Mouse (Mus musculus) forebrain, embryonic 12.5 days (tissue): ENCODE results near the gene Gm26620. TPM values are rescaled to one million over a fixed set of nuclear protein-coding genes. Genes with fewer than 3 reads are reported as not detected.

Experiments
- ATAC-seq: fragments of 200-750 bp; cut with Nextera tagmentation; 2 replicates; pipeline ENCODE4 v1.8.0; 2017; ENCODE audit warnings: moderate TSS enrichment; ENCODE audit not compliant: low FRiP score
- H3K27ac ChIP-seq: fragments of 300-500 bp; sonication (generic); 2 replicates; pipeline ENCODE4 v1.5.1; 2016; ENCODE audit warnings: mild to moderate bottlenecking
- H3K27me3 ChIP-seq: fragments of 300-500 bp; sonication (generic); 2 replicates; pipeline ENCODE4 v1.6.1; 2016; ENCODE audit warnings: mild to moderate bottlenecking
- H3K36me3 ChIP-seq: fragments of 300-500 bp; sonication (generic); replicated peaks from 2 replicates; pipeline ENCODE4 v1.6.1; 2016; ENCODE audit warnings: mild to moderate bottlenecking
- H3K4me1 ChIP-seq: fragments of 300-500 bp; sonication (generic); 2 replicates; pipeline ENCODE4 v1.6.1; 2016
- H3K4me2 ChIP-seq: fragments of 300-500 bp; sonication (generic); 2 replicates; pipeline ENCODE4 v1.6.1; 2016; ENCODE audit warnings: mild to moderate bottlenecking, moderate library complexity
- H3K4me3 ChIP-seq: fragments of 300-500 bp; sonication (generic); replicated peaks from 2 replicates; pipeline ENCODE4 v1.5.1; 2016; ENCODE audit warnings: mild to moderate bottlenecking
- H3K9ac ChIP-seq: fragments of 300-500 bp; sonication (generic); 2 replicates; pipeline ENCODE4 v1.6.1; 2016; ENCODE audit warnings: mild to moderate bottlenecking
- H3K9me3 ChIP-seq: fragments of 300-500 bp; sonication (generic); 2 replicates; pipeline ENCODE4 v1.6.1; 2016
- WGBS: fragments of 180-500 bp; shearing (Covaris S2); methylation state at CpG from one replicate; pipeline ENCODE4 v1.1.7; 2016; 5-methylcytosine and 5-hydroxymethylcytosine counted together
- polyA plus RNA-seq: library from polyadenylated mRNA; unstranded; fragments of >200 nt; fragmentation: Nextera tagmentation; extraction: Ambion mirVana; gene quantifications from 2 replicates; pipeline ENCODE4 v1.2.1, GENCODE M21; 2016

The Gm26620 gene
- not detected in 2 replicates for polyA plus RNA-seq

DNA sequence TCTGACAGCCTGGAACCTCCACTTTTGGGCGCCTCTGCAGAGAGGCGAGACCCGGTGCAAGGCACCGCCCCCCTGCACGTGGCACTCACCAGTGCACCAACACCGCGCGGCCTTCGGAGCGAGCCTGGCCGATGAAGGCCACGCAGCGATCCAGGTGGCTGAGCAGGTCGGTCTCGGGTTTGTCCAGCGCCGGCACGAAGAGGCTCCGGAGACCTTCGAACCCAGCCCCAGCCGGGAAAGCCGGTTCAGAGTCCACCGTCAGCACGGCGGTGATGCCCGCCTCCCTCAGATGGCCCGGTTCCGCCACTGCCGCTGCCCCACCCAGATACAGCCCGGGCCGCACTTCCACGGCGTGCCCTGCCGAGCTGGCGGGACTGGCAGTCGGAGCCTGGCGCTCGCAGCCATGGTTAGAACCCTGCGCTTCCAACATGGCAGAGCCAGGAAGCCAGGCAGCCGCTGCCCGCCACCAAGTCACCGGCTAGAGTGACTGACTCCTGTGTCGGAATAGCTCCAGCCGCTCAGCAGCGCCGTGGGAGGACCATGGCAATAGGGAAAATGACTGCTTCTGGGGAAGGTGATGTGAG, at the start of gene Gm26620, which contains the start of gene Dusp12:
Gene Gm26620, plus strand, starts transcription at position 88 of the 584 bp plus-strand sequence.
Gene Dusp12, minus strand, starts transcription at position 563 of the 584 bp plus-strand sequence.
- peak within 1 kb of the TSS; percentile 88 for H3K9ac ChIP-seq

DNA sequence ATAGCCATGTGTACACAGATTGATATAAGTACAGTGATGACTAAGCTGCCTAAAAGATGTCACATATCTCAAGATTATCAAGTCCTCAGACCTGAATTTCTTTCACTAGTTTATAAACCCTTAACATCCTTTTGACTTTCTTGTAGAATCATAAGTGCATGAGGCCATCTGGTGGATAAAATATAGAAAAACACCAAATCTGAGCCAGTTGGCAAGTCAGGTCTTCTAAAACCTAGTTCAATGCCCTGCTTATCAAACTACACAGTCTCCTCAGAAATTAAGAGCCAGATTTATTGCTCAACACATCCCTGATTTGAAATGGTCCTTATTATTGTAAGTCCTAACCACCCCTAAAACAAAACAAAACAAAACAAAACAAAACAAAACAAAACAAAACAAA, 45.2 kb upstream of the Gm26620 start:
- Histone ChIP-seq H3K36me3 (peaks cover 6% of the 10 kb centered on the region; the same call in 1 of the 2 replicates), H3K27me3 (no peaks in the 10 kb centered on the region), H3K4me3 (no peak overlapping the region), H3K9me3 (no peaks in the 10 kb centered on the region), H3K9ac (no peak overlapping the region), H3K4me1 (no peaks in the 10 kb centered on the region), H3K4me2 (no peak overlapping the region), H3K27ac (no peak overlapping the region)
- ATAC-seq = no peak

More for the DNA sequence above, at the start of gene Gm26620, which contains the start of gene Dusp12:
- H3K27ac ChIP-seq = peak within 1 kb of the TSS; percentile 74
- peaks cover 10% of the 10 kb centered on the region for H3K4me1 ChIP-seq
- H3K36me3 ChIP-seq = no peaks in the 10 kb centered on the region; the same call in 1 of the 2 replicates
- peak within 1 kb of the TSS; percentile 80 for H3K4me3 ChIP-seq
- WGBS = under 1% methylated on average over 46 of the region's 46 CpGs
- H3K9me3 ChIP-seq = no peaks in the 10 kb centered on the region
- peak; percentile 95 for ATAC-seq
- peak within 1 kb of the TSS; percentile 75 for H3K4me2 ChIP-seq
- no peaks in the 10 kb centered on the region for H3K27me3 ChIP-seq

DNA sequence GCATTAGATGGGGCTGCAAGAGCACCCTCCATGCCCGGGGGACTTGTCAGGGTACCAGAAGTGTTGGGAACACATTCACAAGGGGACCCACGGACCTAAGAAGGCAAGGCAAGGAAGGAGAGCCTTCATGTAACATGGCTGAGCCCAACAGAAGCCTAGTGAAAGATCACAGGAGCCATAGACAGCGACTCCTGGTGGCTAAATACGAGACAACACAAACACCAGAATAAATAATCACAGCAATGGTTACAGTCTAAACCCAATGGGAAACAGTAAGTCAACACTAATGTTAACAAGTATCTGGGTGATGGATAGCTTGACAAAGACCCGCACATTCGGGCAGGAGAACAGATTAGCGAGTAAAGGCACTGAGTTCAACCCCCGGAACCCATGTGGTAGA, 40.5 kb upstream of the Gm26620 start:
- H3K36me3 ChIP-seq = peaks cover 4% of the 10 kb centered on the region; the same call in 1 of the 2 replicates
- H3K4me3 ChIP-seq = no peak overlapping the region
- no peak overlapping the region for H3K9ac ChIP-seq
- H3K9me3 ChIP-seq = no peaks in the 10 kb centered on the region
- no peak for ATAC-seq
- WGBS = 50% methylated on average over 8 of the region's 8 CpGs
- H3K4me2 ChIP-seq = no peak overlapping the region
- no peak overlapping the region for H3K27ac ChIP-seq
- no peaks in the 10 kb centered on the region for H3K4me1 ChIP-seq
- no peaks in the 10 kb centered on the region for H3K27me3 ChIP-seq

DNA sequence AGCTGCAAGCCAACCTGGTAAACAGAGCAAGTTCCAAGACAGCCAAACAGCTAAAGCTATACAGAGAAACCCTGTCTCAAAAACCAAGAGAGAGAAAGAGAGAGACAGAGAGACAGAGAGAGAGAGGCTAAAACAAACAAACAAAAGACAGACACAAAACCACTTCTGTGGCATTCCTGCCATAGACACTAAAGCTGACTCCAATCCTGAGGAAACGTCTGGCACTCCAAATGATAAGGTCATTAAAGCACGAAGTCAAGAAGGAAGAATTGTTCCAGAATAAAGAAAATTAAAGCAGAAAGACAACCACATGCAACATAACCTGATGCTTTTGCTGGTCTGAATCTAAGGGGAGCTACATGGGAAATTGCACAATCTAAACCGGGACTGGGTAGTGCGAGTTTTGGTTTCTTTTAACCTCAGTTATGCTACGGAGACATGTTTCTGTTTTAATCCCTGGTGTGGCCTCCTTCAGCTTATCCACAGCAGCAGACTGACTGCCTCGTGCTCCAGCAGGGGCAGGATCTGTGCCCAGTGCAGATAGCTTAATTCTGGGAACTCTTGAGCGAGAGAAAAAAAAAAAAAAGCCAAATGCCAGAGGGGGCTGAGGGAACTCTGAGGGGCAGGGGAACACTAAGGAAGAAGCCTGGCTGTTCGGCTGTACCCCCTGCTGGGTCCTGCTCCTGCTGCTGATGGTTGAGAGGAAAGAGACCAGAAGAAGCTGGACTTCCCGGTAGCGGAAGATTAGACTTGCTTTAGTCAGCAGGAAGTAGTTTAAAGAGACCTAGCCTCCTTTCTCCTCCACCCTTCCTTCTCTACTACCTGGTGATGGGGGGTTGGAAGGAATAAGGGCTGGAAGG, 39.2 kb upstream of the Gm26620 start:
- Histone ChIP-seq H3K27ac (no peak overlapping the region), H3K9ac (no peak overlapping the region), H3K4me2 (no peak overlapping the region), H3K4me3 (no peak overlapping the region), H3K4me1 (no peaks in the 10 kb centered on the region), H3K27me3 (no peaks in the 10 kb centered on the region), H3K9me3 (no peaks in the 10 kb centered on the region), H3K36me3 (0 out of 2 replicates have a peak, but pooled peaks cover 2% of the 10 kb centered on the region)
- 53% methylated on average over 10 of the region's 10 CpGs for WGBS
- no peak for ATAC-seq

DNA sequence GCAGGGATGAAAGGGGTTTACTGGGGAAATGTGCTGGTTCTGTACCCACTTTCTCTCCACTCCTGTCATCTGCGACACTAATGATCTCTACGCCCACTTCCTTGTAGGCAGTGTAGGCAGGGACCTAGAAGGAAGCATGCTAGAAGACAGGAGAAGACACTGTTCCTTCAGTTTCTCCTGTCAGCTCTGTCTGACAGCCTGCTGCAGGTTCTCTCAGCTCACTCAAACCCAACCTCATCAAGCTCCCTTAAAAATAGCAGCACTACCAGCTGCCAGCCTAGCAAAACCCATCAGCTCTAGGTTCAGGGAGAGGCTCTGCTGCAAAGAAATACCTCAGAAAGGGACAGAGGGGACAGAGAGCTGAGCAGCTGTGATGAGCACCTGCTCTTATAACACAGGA, 34.9 kb upstream of the Gm26620 start:
- ATAC-seq = no peak
- no peak overlapping the region for H3K9ac ChIP-seq
- H3K4me1 ChIP-seq = no peaks in the 10 kb centered on the region
- H3K27ac ChIP-seq = no peak overlapping the region
- H3K9me3 ChIP-seq = no peaks in the 10 kb centered on the region
- no peak overlapping the region for H3K4me3 ChIP-seq
- 0 out of 2 replicates have a peak, but pooled peaks cover 5% of the 10 kb centered on the region for H3K36me3 ChIP-seq
- 100% methylated on average over 2 of the region's 2 CpGs for WGBS
- H3K4me2 ChIP-seq = no peak overlapping the region
- H3K27me3 ChIP-seq = no peaks in the 10 kb centered on the region

DNA sequence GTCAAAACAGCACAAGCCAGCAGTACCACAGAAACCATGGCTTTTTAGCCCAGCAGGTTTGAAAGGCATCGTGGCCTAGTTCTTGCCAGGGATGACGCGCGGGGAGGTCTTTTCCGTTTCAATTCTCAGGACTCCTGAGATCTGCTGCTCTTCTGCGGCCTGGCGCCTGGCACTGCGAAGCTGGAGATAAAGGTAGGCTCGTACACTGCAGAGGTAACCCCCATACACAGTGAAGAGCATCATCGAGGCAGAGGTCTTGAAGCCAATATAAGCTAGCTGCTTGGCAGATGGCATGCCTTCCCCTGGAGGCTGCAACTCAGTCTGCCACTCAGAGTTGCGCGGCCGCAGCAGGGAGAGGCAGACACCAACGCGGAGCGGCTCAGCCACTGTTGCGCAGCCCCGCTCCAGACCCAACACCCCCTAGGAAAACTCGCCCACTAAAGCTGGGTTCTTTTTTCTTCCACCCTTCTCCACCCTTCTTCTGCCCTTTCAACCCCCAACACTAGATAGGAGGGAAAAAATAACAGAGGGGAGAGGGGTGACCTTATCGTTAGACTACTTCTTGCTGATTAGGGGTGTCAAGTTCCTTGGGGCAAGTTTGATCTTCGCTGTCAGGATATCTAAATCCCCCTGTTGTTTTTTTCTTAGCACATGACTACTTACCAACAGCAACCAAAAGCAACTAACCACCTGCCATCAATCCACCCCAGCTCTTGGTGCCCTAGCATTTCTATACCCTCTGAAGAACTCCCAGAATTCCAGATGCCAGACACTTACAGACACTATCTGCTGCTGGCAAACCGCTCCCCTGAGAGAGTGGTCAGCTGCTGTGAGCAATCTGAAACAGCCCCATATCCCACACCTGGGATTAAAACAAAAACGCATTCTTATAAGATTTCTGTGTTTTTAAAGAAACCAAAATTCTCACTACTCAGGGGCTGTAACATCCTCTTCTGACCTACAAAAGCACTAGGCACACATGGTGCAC, 33.9 kb upstream of the Gm26620 start:
- Histone ChIP-seq H3K4me3 (no peak overlapping the region), H3K4me1 (no peaks in the 10 kb centered on the region), H3K9me3 (no peaks in the 10 kb centered on the region), H3K27me3 (no peaks in the 10 kb centered on the region), H3K9ac (no peak overlapping the region), H3K4me2 (no peak overlapping the region), H3K36me3 (0 out of 2 replicates have a peak, but pooled peaks cover 5% of the 10 kb centered on the region), H3K27ac (no peak overlapping the region)
- WGBS = 91% methylated on average over 23 of the region's 23 CpGs
- ATAC-seq = no peak

DNA sequence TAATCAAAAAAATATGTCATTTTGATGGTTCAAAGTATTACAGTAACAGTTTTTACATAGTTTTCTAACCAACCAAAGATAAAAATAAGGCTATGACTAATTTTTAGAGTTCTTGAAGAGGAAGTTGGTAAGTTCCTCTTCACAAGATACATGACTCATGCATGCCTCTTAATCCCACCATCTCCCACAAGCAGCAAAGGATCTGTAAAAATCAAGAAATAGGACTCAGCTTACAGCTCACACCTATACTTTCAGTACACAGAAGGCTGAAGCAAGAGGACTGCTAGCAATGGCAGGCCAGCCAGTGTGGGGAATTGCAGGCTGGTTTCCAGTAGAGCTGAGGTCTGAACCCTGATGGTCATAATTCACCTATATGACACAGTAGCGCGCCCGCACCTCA, 31.3 kb upstream of the Gm26620 start:
- Histone ChIP-seq H3K36me3 (0 out of 2 replicates have a peak, but pooled peaks cover 5% of the 10 kb centered on the region), H3K27ac (no peak overlapping the region), H3K27me3 (no peaks in the 10 kb centered on the region), H3K9ac (no peak overlapping the region), H3K4me2 (no peak overlapping the region), H3K4me1 (no peaks in the 10 kb centered on the region), H3K4me3 (no peak overlapping the region), H3K9me3 (no peaks in the 10 kb centered on the region)
- no peak for ATAC-seq
- WGBS = 95% methylated on average over 3 of the region's 3 CpGs

DNA sequence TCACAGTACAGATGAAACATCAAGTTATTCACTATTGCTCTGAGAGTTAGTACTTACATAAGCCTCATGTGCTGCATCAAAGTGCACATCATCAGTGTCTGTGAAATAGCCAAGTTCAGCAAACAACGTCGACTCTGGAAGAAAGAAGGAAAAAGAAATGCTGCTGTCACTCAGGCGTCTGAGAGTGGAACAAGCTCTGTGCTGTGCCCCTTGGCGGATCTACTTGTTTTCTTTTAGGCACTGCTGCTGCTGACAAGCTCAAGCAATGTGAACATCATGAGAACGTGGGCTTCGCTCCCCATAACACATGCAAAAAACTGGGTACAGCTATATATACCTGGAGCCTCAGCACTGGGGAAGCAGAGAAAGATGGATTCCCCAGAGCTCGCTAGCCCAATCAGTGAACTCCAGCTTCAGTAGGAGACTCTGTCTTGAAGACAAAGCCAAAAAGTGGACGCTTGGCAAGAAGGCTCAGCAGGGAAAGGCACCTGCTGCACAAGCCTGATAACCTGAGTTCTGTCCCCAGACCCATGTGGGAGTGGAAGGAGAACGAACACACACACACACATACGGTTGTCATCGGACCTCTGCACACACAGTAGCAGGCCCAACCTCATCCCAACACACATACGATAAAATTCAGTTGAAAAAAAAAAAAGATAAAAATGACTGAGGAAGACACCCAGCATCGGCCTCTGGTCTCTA, 29.7 kb upstream of the Gm26620 start:
- 90% methylated on average over 13 of the region's 13 CpGs for WGBS
- H3K4me2 ChIP-seq = no peak overlapping the region
- H3K9ac ChIP-seq = no peak overlapping the region
- no peaks in the 10 kb centered on the region for H3K9me3 ChIP-seq
- no peak for ATAC-seq
- no peak overlapping the region for H3K4me3 ChIP-seq
- no peak overlapping the region for H3K27ac ChIP-seq
- no peaks in the 10 kb centered on the region for H3K27me3 ChIP-seq
- H3K36me3 ChIP-seq = 0 out of 2 replicates have a peak, but pooled peaks cover 5% of the 10 kb centered on the region
- H3K4me1 ChIP-seq = no peaks in the 10 kb centered on the region

DNA sequence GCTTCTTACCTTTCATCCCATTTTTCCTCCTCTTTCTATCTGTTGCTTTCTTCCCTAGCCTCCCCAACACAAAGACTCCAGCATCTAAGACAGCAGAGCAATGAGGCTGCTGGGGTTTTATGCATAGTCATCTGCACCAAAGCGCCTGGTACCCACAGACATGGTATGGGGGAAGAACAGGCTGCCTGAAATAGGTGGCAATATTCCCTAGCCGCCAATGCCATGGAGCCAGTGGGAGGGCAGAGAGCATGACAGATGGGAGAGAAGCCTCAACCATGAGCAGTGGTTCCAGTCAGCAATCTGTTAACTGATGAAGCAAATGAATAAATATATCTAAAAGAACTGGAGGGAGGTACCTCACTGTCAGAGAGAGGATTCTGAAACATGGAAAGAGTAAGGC, 27.5 kb upstream of the Gm26620 start:
- H3K4me3 ChIP-seq = no peak overlapping the region
- H3K27me3 ChIP-seq = no peaks in the 10 kb centered on the region
- no peaks in the 10 kb centered on the region for H3K4me1 ChIP-seq
- no peaks in the 10 kb centered on the region for H3K9me3 ChIP-seq
- H3K27ac ChIP-seq = no peak overlapping the region
- H3K36me3 ChIP-seq = no peaks in the 10 kb centered on the region
- ATAC-seq = no peak
- 76% methylated on average over 2 of the region's 2 CpGs for WGBS
- no peak overlapping the region for H3K9ac ChIP-seq
- H3K4me2 ChIP-seq = no peak overlapping the region

DNA sequence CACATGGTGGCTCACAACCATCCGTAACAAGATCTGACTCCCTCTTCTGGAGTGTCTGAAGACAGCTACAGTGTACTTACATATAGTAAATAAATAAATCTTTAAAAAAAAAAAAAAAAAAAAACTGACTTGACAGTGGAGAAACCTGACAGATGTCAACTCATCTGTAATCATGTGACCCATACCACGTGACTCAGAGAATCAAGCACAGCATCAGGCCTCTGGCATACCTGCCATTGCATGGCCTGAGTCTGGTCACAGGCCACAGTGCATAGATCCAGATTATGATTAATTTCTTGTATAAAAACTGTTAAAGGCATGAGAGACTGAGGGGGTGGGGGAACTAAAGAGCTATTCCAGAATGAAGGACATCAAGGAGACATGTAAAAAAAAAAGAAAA, 26.0 kb upstream of the Gm26620 start:
- Histone ChIP-seq H3K4me1 (no peaks in the 10 kb centered on the region), H3K27ac (no peak overlapping the region), H3K9me3 (no peaks in the 10 kb centered on the region), H3K36me3 (no peaks in the 10 kb centered on the region), H3K27me3 (no peaks in the 10 kb centered on the region), H3K4me3 (no peak overlapping the region), H3K9ac (no peak overlapping the region), H3K4me2 (no peak overlapping the region)
- 93% methylated on average over 2 of the region's 2 CpGs for WGBS
- no peak for ATAC-seq

DNA sequence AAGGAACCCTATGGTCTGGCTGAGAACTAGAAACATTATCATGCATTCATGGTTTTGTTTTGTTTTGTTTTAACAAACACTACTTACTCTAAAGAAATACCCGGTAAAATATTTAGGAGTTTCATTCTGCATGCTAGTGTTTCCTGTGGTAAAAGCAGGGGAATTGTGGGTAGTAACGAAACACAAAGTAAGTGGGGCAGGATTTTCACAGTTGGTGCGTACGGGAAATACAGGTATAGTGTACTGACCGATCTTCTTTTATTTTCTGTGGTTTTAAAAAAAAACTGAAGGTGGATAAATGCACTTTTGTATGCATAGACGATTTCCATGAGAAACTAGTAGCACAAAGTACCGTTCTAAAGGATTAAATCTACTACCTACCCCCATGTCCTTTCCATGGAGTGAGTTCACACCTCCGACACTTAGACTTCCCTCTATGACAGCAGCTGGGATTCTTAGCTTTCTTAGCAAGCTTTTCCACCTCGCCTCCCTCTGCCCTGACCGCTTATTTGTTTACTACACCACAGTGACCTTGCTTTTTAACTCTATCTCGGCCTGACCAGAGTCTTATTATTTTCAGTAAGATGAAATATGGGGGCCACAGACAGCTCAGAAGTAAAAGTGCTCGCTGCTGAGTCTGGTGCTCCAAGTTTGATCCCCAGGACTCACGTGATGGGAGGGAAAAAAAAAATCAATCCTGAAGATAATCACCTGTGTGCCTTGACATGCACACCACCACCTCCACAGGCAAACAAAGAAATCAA, 23.0 kb upstream of the Gm26620 start:
- Histone ChIP-seq H3K4me3 (no peak overlapping the region), H3K9me3 (no peaks in the 10 kb centered on the region), H3K4me2 (no peak overlapping the region), H3K4me1 (peaks cover 6% of the 10 kb centered on the region), H3K27me3 (no peaks in the 10 kb centered on the region), H3K9ac (no peak overlapping the region), H3K27ac (no peak overlapping the region), H3K36me3 (no peaks in the 10 kb centered on the region)
- WGBS = 86% methylated on average over 13 of the region's 13 CpGs
- no peak for ATAC-seq
